Mouse (Mus musculus): ENCODE measurements around the gene Ccdc61. TPM values are rescaled to one million over a fixed set of nuclear protein-coding genes. Genes with fewer than 3 reads are reported as not detected.

Ccdc61 gene
- 21.0 and 21.4 TPM in 2 replicates for polyA plus RNA-seq (2014; fragmentation: Nextera tagmentation; extraction: Ambion mirVana)

GRCm38 (mm10) chr7:18910241-18910831 lies at the start of gene Ccdc61:
Ccdc61 (minus strand) TSS chr7:18910415.
- Histone ChIP-seq H3K4me1 (ENCODE audit: control insufficient read depth, insufficient read depth, low read length) (peaks cover 6% of the 10 kb centered on the region; the same call in 1 of the 2 replicates), H3K36me3 (ENCODE audit: control insufficient read depth, insufficient read depth, low read length) (no peaks in the 10 kb centered on the region), H3K27ac (ENCODE audit: low read depth, low read length) (no peak within 1 kb of the TSS), H3K9ac (ENCODE audit: low read depth, low read length) (peak within 1 kb of the TSS; percentile 72), H3K4me3 (ENCODE audit: low read length) (peak within 1 kb of the TSS; percentile 89), H3K27me3 (ENCODE audit: control insufficient read depth, insufficient read depth, low read length) (no peaks in the 10 kb centered on the region), H3K9me3 (ENCODE audit: control insufficient read depth, low read length) (no peaks in the 10 kb centered on the region), H3K4me2 (replicated peaks; ENCODE audit: low read depth, low read length) (peak within 1 kb of the TSS; percentile 40)
- ATAC-seq (ENCODE audit: low FRiP score, low TSS enrichment): peak; percentile 99
- under 1% methylated on average over 33 of the region's 33 CpGs for WGBS

GRCm38 (mm10) chr7:18959446-18959845 lies 49.2 kb upstream of the Ccdc61 start:
- H3K4me1 ChIP-seq (ENCODE audit: control insufficient read depth, insufficient read depth, low read length): peaks cover 4% of the 10 kb centered on the region; the same call in 1 of the 2 replicates
- 51% methylated on average over 8 of the region's 8 CpGs for WGBS
- no peak for ATAC-seq (ENCODE audit: low FRiP score, low TSS enrichment)
- H3K27me3 ChIP-seq (ENCODE audit: control insufficient read depth, insufficient read depth, low read length): peaks cover 78% of the 10 kb centered on the region
- no peaks in the 10 kb centered on the region for H3K9me3 ChIP-seq (ENCODE audit: control insufficient read depth, low read length)
- H3K27ac ChIP-seq (ENCODE audit: low read depth, low read length): no peak overlapping the region
- no peak overlapping the region for H3K4me2 ChIP-seq (replicated peaks; ENCODE audit: low read depth, low read length)
- no peak overlapping the region for H3K9ac ChIP-seq (ENCODE audit: low read depth, low read length)
- no peak overlapping the region for H3K4me3 ChIP-seq (ENCODE audit: low read length)
- H3K36me3 ChIP-seq (ENCODE audit: control insufficient read depth, insufficient read depth, low read length): no peaks in the 10 kb centered on the region

GRCm38 (mm10) chr7:18958384-18958766 lies 48.2 kb upstream of the Ccdc61 start:
- Histone ChIP-seq H3K27ac (ENCODE audit: low read depth, low read length) (no peak overlapping the region), H3K4me2 (replicated peaks; ENCODE audit: low read depth, low read length) (peak overlapping the region; percentile 99), H3K4me3 (ENCODE audit: low read length) (peak overlapping the region; percentile 61), H3K9ac (ENCODE audit: low read depth, low read length) (peak overlapping the region; percentile 54), H3K9me3 (ENCODE audit: control insufficient read depth, low read length) (no peaks in the 10 kb centered on the region), H3K27me3 (ENCODE audit: control insufficient read depth, insufficient read depth, low read length) (peaks cover 68% of the 10 kb centered on the region), H3K4me1 (ENCODE audit: control insufficient read depth, insufficient read depth, low read length) (peaks cover 4% of the 10 kb centered on the region; the same call in 1 of the 2 replicates), H3K36me3 (ENCODE audit: control insufficient read depth, insufficient read depth, low read length) (no peaks in the 10 kb centered on the region)
- under 1% methylated on average over 20 of the region's 21 CpGs for WGBS
- peak; percentile 30; the same call in 1 of the 2 replicates for ATAC-seq (ENCODE audit: low FRiP score, low TSS enrichment)

GRCm38 (mm10) chr7:18957569-18958383 lies 47.6 kb upstream of the Ccdc61 start:
- peaks cover 2% of the 10 kb centered on the region; the same call in 1 of the 2 replicates for H3K4me1 ChIP-seq (ENCODE audit: control insufficient read depth, insufficient read depth, low read length)
- peak; percentile 89 for ATAC-seq (ENCODE audit: low FRiP score, low TSS enrichment)
- H3K9me3 ChIP-seq (ENCODE audit: control insufficient read depth, low read length): no peaks in the 10 kb centered on the region
- no peak overlapping the region for H3K27ac ChIP-seq (ENCODE audit: low read depth, low read length)
- no peaks in the 10 kb centered on the region for H3K36me3 ChIP-seq (ENCODE audit: control insufficient read depth, insufficient read depth, low read length)
- peak overlapping the region; percentile 54 for H3K9ac ChIP-seq (ENCODE audit: low read depth, low read length)
- H3K4me3 ChIP-seq (ENCODE audit: low read length): peak overlapping the region; percentile 61
- peaks cover 62% of the 10 kb centered on the region for H3K27me3 ChIP-seq (ENCODE audit: control insufficient read depth, insufficient read depth, low read length)
- H3K4me2 ChIP-seq (replicated peaks; ENCODE audit: low read depth, low read length): peak overlapping the region; percentile 99
- under 1% methylated on average over 72 of the region's 107 CpGs for WGBS

- no peak overlapping the region for H3K4me2 ChIP-seq (replicated peaks; ENCODE audit: low read depth, low read length)
- H3K4me3 ChIP-seq (ENCODE audit: low read length): no peak overlapping the region
- no peaks in the 10 kb centered on the region for H3K36me3 ChIP-seq (ENCODE audit: control insufficient read depth, insufficient read depth, low read length)
- 0 out of 2 replicates have a peak, but pooled peaks cover 6% of the 10 kb centered on the region for H3K27me3 ChIP-seq (ENCODE audit: control insufficient read depth, insufficient read depth, low read length)
- no peak overlapping the region for H3K27ac ChIP-seq (ENCODE audit: low read depth, low read length)
- no peak overlapping the region for H3K9ac ChIP-seq (ENCODE audit: low read depth, low read length)
- H3K4me1 ChIP-seq (ENCODE audit: control insufficient read depth, insufficient read depth, low read length): no peaks in the 10 kb centered on the region
- 15% methylated on average over 15 of the region's 15 CpGs for WGBS
- no peaks in the 10 kb centered on the region for H3K9me3 ChIP-seq (ENCODE audit: control insufficient read depth, low read length)
- no peak for ATAC-seq (ENCODE audit: low FRiP score, low TSS enrichment)
Measured at GRCm38 (mm10) chr7:18951397-18951796, 41.2 kb upstream of the Ccdc61 start.

- Histone ChIP-seq H3K4me1 (ENCODE audit: control insufficient read depth, insufficient read depth, low read length) (no peaks in the 10 kb centered on the region), H3K9ac (ENCODE audit: low read depth, low read length) (no peak overlapping the region), H3K36me3 (ENCODE audit: control insufficient read depth, insufficient read depth, low read length) (no peaks in the 10 kb centered on the region), H3K27ac (ENCODE audit: low read depth, low read length) (no peak overlapping the region), H3K9me3 (ENCODE audit: control insufficient read depth, low read length) (no peaks in the 10 kb centered on the region), H3K4me2 (replicated peaks; ENCODE audit: low read depth, low read length) (no peak overlapping the region), H3K4me3 (ENCODE audit: low read length) (no peak overlapping the region), H3K27me3 (ENCODE audit: control insufficient read depth, insufficient read depth, low read length) (0 out of 2 replicates have a peak, but pooled peaks cover under 1% of the 10 kb centered on the region)
- 25% methylated on average over 18 of the region's 18 CpGs for WGBS
- no peak for ATAC-seq (ENCODE audit: low FRiP score, low TSS enrichment)
Measured at GRCm38 (mm10) chr7:18950523-18951315, 40.5 kb upstream of the Ccdc61 start.

- WGBS: 45% methylated on average over 12 of the region's 12 CpGs
- no peak overlapping the region for H3K27ac ChIP-seq (ENCODE audit: low read depth, low read length)
Measured at GRCm38 (mm10) chr7:18949781-18950522, 39.7 kb upstream of the Ccdc61 start.

GRCm38 (mm10) chr7:18948151-18948550 lies 37.9 kb upstream of the Ccdc61 start:
- H3K4me3 ChIP-seq (ENCODE audit: low read length): no peak overlapping the region
- 70% methylated on average over 6 of the region's 6 CpGs for WGBS
- H3K27ac ChIP-seq (ENCODE audit: low read depth, low read length): no peak overlapping the region
- no peak for ATAC-seq (ENCODE audit: low FRiP score, low TSS enrichment)
- no peak overlapping the region for H3K4me2 ChIP-seq (replicated peaks; ENCODE audit: low read depth, low read length)
- no peaks in the 10 kb centered on the region for H3K4me1 ChIP-seq (ENCODE audit: control insufficient read depth, insufficient read depth, low read length)
- no peaks in the 10 kb centered on the region for H3K36me3 ChIP-seq (ENCODE audit: control insufficient read depth, insufficient read depth, low read length)
- H3K9ac ChIP-seq (ENCODE audit: low read depth, low read length): no peak overlapping the region
- H3K27me3 ChIP-seq (ENCODE audit: control insufficient read depth, insufficient read depth, low read length): no peaks in the 10 kb centered on the region
- no peaks in the 10 kb centered on the region for H3K9me3 ChIP-seq (ENCODE audit: control insufficient read depth, low read length)

More at GRCm38 (mm10) chr7:18949781-18950522, 39.7 kb upstream of the Ccdc61 start:
- no peaks in the 10 kb centered on the region for H3K36me3 ChIP-seq (ENCODE audit: control insufficient read depth, insufficient read depth, low read length)
- H3K4me2 ChIP-seq (replicated peaks; ENCODE audit: low read depth, low read length): no peak overlapping the region
- no peak for ATAC-seq (ENCODE audit: low FRiP score, low TSS enrichment)
- no peaks in the 10 kb centered on the region for H3K9me3 ChIP-seq (ENCODE audit: control insufficient read depth, low read length)
- H3K9ac ChIP-seq (ENCODE audit: low read depth, low read length): no peak overlapping the region
- H3K27me3 ChIP-seq (ENCODE audit: control insufficient read depth, insufficient read depth, low read length): no peaks in the 10 kb centered on the region
- no peak overlapping the region for H3K4me3 ChIP-seq (ENCODE audit: low read length)
- H3K4me1 ChIP-seq (ENCODE audit: control insufficient read depth, insufficient read depth, low read length): no peaks in the 10 kb centered on the region
